Mouse (Mus musculus) forebrain, embryonic 15.5 days (tissue): ENCODE results near the gene Faap24. TPM values are rescaled to one million over a fixed set of nuclear protein-coding genes. Genes with fewer than 3 reads are reported as not detected.

ENCODE experiments used
- ATAC-seq: fragments of 200-750 bp; cut with Nextera tagmentation; replicated peaks from 2 replicates; pipeline ENCODE4 v1.8.0; 2017; ENCODE audit warnings: mild to moderate bottlenecking, moderate TSS enrichment, moderate library complexity
- H3K27ac ChIP-seq: fragments of 300-500 bp; sonication (generic); replicated peaks from 2 replicates; pipeline ENCODE4 v1.5.1; 2015; ENCODE audit warnings: mild to moderate bottlenecking, inconsistent platforms
- H3K27me3 ChIP-seq: fragments of 300-500 bp; sonication (generic); 2 replicates; pipeline ENCODE4 v1.6.1; 2015; ENCODE audit warnings: inconsistent platforms
- H3K36me3 ChIP-seq: fragments of 300-500 bp; sonication (generic); 2 replicates; pipeline ENCODE4 v1.6.1; 2015; ENCODE audit warnings: mild to moderate bottlenecking, inconsistent platforms
- H3K4me1 ChIP-seq: fragments of 300-500 bp; sonication (generic); 2 replicates; pipeline ENCODE4 v1.6.1; 2015; ENCODE audit warnings: inconsistent platforms
- H3K4me2 ChIP-seq: fragments of 300-500 bp; sonication (generic); replicated peaks from 2 replicates; pipeline ENCODE4 v1.6.1; 2015; ENCODE audit warnings: mild to moderate bottlenecking, inconsistent platforms
- H3K4me3 ChIP-seq: fragments of 300-500 bp; sonication (generic); 2 replicates; pipeline ENCODE4 v1.5.1; 2015; ENCODE audit warnings: mild to moderate bottlenecking, inconsistent platforms
- H3K9ac ChIP-seq: fragments of 300-500 bp; sonication (generic); replicated peaks from 2 replicates; pipeline ENCODE4 v1.6.1; 2015; ENCODE audit warnings: mild to moderate bottlenecking, inconsistent platforms
- H3K9me3 ChIP-seq: fragments of 300-500 bp; sonication (generic); 2 replicates; pipeline ENCODE4 v1.6.1; 2016; ENCODE audit warnings: inconsistent platforms
- WGBS: fragments of 180-500 bp; shearing (Covaris S2); methylation state at CpG from one replicate; pipeline ENCODE4 v1.1.7; 2015; ENCODE audit warnings: mixed read lengths; 5-methylcytosine and 5-hydroxymethylcytosine counted together
- polyA plus RNA-seq: library from polyadenylated mRNA; unstranded; fragments of >200 nt; fragmentation: Nextera tagmentation; extraction: Ambion mirVana; gene quantifications from 2 replicates; pipeline ENCODE4 v1.2.1, GENCODE M21; 2015

Faap24 gene
- polyA plus RNA-seq = 21.3 and 24.6 TPM in 2 replicates

DNA sequence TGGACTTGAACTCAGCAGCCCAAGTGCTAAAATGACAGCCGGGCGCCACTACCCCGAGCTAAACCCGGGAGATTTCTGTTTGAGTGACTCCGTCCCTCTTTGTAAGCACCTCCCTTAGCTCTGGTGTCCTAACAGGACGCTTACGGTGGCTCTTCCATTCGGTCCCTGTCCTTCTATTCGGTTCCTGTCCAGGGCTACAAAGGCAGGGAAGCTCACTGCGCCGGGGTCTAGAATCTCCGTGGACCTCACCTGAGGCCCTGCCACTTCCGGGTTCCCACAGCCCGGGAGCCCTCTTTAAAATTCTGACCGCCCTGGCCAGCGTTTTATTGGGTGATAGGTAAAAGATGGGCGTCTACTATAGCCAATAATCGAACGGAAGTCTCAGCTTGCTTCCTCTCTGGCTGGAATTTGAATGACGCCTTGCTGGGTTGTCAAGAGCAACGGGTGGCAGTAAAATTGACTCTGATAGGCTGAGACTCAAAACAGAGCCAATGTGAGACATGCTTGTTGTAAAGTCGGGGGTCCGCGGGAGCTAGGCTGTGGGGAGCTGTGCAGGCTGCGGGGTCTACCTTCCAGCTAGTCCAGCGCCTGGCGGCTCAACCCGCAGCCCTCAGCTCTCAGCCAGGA lies at the start of gene Faap24, which contains the start of gene Cep89:
Gene Faap24 (minus strand): TSS at position 295 of the 627 bp plus-strand sequence.
Gene Cep89 (plus strand): TSS at position 494 of the 627 bp plus-strand sequence.
- Histone ChIP-seq H3K27me3 (no peaks in the 10 kb centered on the region), H3K36me3 (peaks cover 27% of the 10 kb centered on the region), H3K4me2 (peak within 1 kb of the TSS; percentile 78), H3K9me3 (no peaks in the 10 kb centered on the region), H3K4me1 (peaks cover 22% of the 10 kb centered on the region), H3K4me3 (peak within 1 kb of the TSS; percentile 70), H3K9ac (peak within 1 kb of the TSS; percentile 61), H3K27ac (peak within 1 kb of the TSS; percentile 49)
- WGBS = under 1% methylated on average over 28 of the region's 28 CpGs
- ATAC-seq = peak; percentile 99

DNA sequence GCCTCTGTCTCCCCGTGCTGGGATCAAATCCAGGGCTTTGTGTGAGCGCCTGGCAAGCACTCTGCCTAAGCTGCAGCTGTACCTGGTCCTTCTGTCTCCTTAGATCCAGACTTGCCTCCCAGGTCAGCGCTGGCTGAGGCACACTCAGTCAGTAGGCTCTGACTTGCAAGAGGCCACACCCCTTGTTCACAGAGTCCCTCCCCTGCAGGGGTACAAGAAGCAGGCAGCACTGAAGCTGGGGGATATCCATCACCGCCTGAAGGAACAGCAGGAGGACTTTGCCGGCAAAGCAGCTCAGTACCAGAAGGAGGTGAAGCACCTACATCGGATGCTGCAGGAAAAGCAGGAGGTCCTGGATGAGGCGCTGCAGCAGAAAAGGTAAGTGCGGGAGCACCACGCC lies 38.6 kb upstream of the Faap24 start:
- H3K4me2 ChIP-seq = no peak overlapping the region
- no peak overlapping the region for H3K4me3 ChIP-seq
- H3K27me3 ChIP-seq = no peaks in the 10 kb centered on the region
- peaks cover 61% of the 10 kb centered on the region for H3K36me3 ChIP-seq
- no peaks in the 10 kb centered on the region for H3K4me1 ChIP-seq
- H3K9ac ChIP-seq = no peak overlapping the region
- H3K27ac ChIP-seq = no peak overlapping the region
- ATAC-seq = no peak
- WGBS = 80% methylated on average over 9 of the region's 9 CpGs
- H3K9me3 ChIP-seq = no peaks in the 10 kb centered on the region

DNA sequence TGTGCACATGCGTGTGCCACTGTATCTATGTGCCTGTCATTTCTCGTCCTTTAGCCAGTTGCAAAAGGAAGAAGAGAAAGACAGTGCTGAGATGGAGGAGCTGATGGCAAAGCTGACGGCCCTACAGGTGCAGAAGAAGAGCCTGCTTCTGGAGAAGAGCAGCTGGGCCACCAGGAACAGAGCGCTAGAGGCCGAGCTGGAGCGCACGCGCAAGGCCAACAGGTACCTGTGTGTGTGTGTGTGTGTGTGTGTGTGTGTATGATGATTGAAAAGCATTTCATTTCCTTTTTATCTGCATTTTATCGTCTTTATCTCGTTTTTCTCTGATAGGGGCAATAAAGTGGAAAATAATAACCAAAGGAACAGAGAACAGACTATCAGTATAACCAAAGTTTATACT lies 31.5 kb upstream of the Faap24 start:
- Histone ChIP-seq H3K4me3 (no peak overlapping the region), H3K4me2 (no peak overlapping the region), H3K27me3 (no peaks in the 10 kb centered on the region), H3K4me1 (no peaks in the 10 kb centered on the region), H3K9me3 (no peaks in the 10 kb centered on the region), H3K36me3 (peaks cover 46% of the 10 kb centered on the region), H3K27ac (no peak overlapping the region), H3K9ac (no peak overlapping the region)
- WGBS = 94% methylated on average over 10 of the region's 10 CpGs
- ATAC-seq = no peak

DNA sequence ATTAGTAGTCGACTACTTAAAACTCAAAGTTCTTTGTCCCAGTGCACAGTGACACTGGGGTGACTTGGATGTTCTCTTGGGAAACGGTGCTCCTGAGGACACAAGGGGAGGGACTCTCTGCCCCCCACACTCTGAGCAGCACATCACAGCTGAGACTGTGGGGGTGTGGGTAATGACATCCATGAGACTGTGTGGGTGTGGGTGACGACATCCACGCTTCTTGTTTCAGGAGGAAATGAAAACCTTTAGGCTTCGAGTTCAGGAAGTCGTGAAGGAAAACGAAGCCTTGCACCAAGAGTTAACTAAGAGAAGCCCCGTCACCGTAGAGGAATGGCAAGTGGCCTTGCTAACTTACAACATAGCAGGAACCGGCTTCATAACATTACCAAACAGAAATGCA lies 26.4 kb upstream of the Faap24 start:
- no peaks in the 10 kb centered on the region for H3K9me3 ChIP-seq
- H3K27ac ChIP-seq = no peak overlapping the region
- H3K36me3 ChIP-seq = peaks cover 68% of the 10 kb centered on the region
- H3K4me1 ChIP-seq = no peaks in the 10 kb centered on the region
- H3K27me3 ChIP-seq = no peaks in the 10 kb centered on the region
- no peak overlapping the region for H3K9ac ChIP-seq
- no peak overlapping the region for H3K4me3 ChIP-seq
- 94% methylated on average over 10 of the region's 10 CpGs for WGBS
- H3K4me2 ChIP-seq = no peak overlapping the region
- ATAC-seq = no peak

DNA sequence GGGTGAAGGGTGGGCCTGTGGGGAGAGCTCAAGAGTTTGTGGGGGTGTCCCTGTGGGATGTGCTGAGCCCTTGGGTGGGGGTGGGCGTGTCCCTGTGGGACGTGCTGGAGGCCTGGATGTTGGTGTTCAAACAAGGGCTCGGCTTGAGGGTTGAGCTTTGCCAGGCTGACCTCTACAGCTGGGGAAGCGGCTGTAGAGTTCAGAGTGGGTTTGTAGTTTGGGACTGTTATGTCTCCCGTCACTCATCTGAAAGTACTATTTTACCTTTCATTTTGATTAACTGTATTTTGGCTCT lies 20.0 kb upstream of the Faap24 start:
- Histone ChIP-seq H3K4me2 (no peak overlapping the region), H3K4me1 (no peaks in the 10 kb centered on the region), H3K27me3 (no peaks in the 10 kb centered on the region), H3K9me3 (no peaks in the 10 kb centered on the region), H3K4me3 (no peak overlapping the region), H3K36me3 (peaks cover 51% of the 10 kb centered on the region), H3K27ac (no peak overlapping the region), H3K9ac (no peak overlapping the region)
- WGBS = 96% methylated on average over 5 of the region's 5 CpGs
- ATAC-seq = no peak

DNA sequence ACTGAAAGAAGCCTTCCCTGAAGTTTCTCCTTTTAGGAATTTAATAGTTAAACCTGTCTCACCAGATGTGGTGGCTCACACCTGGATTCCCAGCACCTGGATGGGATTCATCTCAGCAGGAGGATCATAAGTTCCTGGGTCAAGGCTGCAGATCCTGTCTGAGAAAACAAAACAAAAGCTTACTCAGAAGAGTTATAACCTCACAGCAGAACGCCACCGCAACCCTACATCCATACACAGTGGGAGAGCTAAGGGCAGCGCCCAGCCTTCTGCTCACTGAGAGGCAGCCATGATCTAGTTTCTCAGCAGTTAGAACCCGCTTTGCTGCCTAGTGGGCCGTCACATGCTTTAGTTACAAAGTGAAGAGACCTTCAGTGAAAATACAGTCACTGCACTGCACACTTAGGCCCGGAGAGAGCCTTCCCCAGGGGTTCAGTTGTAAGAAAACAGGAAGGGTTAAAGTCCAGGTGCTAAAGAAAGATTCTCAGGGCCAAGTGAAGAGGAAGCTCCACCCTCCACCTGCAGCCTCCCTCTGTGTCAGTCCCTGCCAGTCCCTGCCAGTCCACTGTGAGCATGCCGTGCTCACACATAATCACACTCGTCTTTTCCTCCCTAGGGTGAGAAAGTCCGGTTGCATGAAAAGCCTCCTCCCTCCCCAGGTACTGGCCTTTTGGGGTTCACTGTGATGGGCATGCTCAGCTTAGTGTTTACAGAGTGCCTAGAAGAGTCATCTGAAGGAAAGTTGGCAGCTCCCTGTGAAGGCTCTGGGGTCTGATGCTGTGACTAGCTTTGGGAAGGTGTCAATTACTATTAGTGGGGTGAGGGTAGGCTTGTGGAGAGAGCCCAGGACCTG lies 19.4 kb upstream of the Faap24 start:
- ATAC-seq = no peak
- Histone ChIP-seq H3K9ac (no peak overlapping the region), H3K4me2 (no peak overlapping the region), H3K36me3 (peaks cover 47% of the 10 kb centered on the region), H3K27ac (no peak overlapping the region), H3K27me3 (no peaks in the 10 kb centered on the region), H3K9me3 (no peaks in the 10 kb centered on the region), H3K4me3 (no peak overlapping the region), H3K4me1 (no peaks in the 10 kb centered on the region)
- WGBS = 80% methylated on average over 9 of the region's 9 CpGs

DNA sequence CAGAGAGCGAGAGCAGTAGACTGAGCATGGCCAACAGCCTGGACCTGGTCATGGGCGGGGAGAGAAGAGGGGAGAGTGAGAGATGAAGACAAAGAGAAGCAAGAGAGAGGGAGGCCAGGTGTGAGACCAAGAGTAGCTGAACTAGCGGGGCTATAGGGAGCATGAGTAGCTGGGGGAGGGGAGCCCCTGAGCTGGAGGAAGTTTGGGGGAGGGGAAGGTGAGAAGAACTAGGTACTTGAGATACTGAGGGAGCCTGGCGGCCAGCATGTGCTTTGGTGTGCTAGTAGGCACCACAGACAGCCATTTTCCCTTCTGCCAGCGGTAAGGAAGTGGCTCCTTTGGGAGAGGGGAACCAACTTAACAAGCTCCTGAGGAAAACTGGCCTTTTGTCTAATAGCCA lies 18.6 kb upstream of the Faap24 start:
- no peak for ATAC-seq
- no peaks in the 10 kb centered on the region for H3K27me3 ChIP-seq
- H3K36me3 ChIP-seq = peaks cover 46% of the 10 kb centered on the region
- H3K4me2 ChIP-seq = no peak overlapping the region
- H3K9ac ChIP-seq = no peak overlapping the region
- H3K9me3 ChIP-seq = no peaks in the 10 kb centered on the region
- 82% methylated on average over 5 of the region's 5 CpGs for WGBS
- no peak overlapping the region for H3K4me3 ChIP-seq
- H3K27ac ChIP-seq = no peak overlapping the region
- no peaks in the 10 kb centered on the region for H3K4me1 ChIP-seq

DNA sequence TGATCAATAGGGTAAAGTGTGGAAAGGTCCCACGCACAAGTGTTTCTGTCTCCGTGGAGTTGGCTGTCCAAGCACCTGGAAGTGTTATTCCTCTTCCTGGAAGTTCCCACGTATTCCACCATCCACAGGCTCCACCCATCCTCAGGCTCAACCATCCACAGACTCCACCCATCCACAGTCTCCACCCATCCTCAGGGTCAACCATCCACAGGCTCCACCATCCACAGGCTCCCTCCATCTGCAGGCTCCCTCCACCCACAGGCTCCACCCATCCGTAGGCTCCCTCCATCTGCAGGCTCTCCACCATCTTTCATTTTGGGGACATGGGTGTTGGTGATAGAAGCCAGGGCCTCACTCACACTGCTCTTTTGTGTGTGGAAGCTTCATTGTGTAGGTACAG lies 4.5 kb upstream of the Faap24 start:
- Histone ChIP-seq H3K27ac (no peak overlapping the region), H3K9me3 (no peaks in the 10 kb centered on the region), H3K4me3 (no peak overlapping the region), H3K9ac (no peak overlapping the region), H3K4me1 (peaks cover 11% of the 10 kb centered on the region), H3K27me3 (no peaks in the 10 kb centered on the region), H3K36me3 (peaks cover 52% of the 10 kb centered on the region), H3K4me2 (no peak overlapping the region)
- 94% methylated on average over 4 of the region's 4 CpGs for whole genome bisulfite sequencing
- no peak for ATAC-seq

DNA sequence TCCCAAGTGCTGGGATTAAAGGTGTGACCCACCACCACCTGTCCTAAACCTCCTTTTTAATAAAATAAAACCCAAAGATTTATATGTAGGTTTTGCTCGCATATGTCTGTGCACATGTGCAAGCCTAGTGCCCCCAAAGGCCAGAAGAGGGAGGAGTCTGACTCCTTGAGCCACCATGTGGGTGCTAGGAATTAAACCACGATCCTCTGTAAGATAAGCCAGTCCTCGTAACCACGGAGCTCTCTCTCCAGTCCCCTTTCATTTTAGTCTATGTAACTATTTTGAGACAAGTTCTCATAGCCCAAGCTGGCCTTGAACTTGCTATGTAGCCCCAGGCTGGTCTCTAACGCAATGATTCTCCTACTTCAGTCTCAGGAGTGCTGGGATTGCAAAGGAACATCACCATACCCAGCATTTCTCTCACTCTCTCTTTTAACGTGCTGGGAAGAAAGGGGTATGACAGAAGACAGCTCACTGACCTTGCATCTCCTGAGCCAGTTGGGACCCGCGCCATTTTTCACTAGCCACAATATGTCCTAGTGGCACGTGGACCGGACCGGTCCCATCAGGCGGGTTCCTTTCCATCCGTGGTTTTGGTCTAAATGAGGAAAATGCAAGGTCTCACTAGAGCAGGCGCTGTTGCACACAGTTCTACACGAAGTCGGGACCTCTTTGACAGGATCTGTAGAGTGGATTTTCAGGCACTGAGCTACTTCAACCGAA lies 741 bp downstream of the Faap24 start:
- Histone ChIP-seq H3K9ac (peak overlapping the region; percentile 58), H3K36me3 (peaks cover 22% of the 10 kb centered on the region), H3K4me1 (peaks cover 22% of the 10 kb centered on the region), H3K4me2 (peak overlapping the region; percentile 62), H3K27ac (no peak overlapping the region; the same call in 1 of the 2 replicates), H3K27me3 (no peaks in the 10 kb centered on the region), H3K4me3 (peak overlapping the region; percentile 70), H3K9me3 (no peaks in the 10 kb centered on the region)
- 15% methylated on average over 17 of the region's 17 CpGs for WGBS
- peak; percentile 7; the same call in 1 of the 2 replicates for ATAC-seq

DNA sequence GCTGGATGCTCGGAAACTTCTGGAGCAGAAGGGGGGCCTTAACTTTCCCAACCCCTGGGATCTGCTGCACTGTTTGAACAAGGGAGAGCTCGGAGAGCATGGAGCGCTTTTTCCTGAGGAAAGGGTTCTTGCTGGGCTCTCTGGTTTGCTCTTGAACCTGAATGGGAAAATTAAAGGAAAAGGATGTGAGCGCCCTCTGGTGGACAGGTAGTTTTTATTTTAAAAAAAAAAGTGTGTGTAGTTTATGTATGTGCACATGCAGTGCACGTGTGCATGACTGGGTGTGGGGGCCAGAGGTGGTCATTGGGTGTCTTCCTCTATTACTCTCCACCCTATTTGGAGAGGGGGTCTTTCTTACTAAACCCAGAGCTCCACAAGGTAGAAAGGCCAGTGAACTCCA lies 3.7 kb downstream of the Faap24 start:
- Histone ChIP-seq H3K36me3 (peaks cover 8% of the 10 kb centered on the region; the same call in 1 of the 2 replicates), H3K4me3 (no peak overlapping the region), H3K9ac (no peak overlapping the region), H3K4me1 (peaks cover 20% of the 10 kb centered on the region), H3K27me3 (no peaks in the 10 kb centered on the region), H3K4me2 (no peak overlapping the region), H3K27ac (no peak overlapping the region), H3K9me3 (no peaks in the 10 kb centered on the region)
- ATAC-seq = no peak
- 64% methylated on average over 5 of the region's 5 CpGs for WGBS

DNA sequence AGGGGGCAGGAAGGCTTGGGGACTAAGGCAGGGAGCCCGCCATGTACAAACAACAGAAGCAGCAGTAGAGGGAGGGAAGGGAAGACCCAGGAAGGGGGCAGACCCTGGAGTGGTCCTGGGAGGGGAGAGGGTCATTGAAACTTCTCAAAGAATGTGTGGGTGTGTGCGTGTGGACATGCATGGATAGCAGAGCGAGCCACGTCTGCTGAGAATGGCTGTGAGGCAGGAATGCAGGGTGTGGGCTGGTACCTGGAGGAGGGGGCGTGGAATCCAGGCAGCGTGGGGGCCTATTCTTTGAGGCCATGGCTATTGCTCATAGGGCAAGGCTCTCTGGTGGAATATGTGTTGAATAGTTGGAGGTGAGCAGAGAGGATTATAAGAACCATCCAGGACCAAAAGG lies 7.9 kb downstream of the Faap24 start:
- Histone ChIP-seq H3K9ac (no peak overlapping the region), H3K9me3 (no peaks in the 10 kb centered on the region), H3K4me2 (no peak overlapping the region), H3K27ac (no peak overlapping the region), H3K36me3 (peaks cover 3% of the 10 kb centered on the region; the same call in 1 of the 2 replicates), H3K4me1 (no peaks in the 10 kb centered on the region), H3K27me3 (no peaks in the 10 kb centered on the region), H3K4me3 (no peak overlapping the region)
- ATAC-seq = no peak
- 78% methylated on average over 6 of the region's 6 CpGs for WGBS

DNA sequence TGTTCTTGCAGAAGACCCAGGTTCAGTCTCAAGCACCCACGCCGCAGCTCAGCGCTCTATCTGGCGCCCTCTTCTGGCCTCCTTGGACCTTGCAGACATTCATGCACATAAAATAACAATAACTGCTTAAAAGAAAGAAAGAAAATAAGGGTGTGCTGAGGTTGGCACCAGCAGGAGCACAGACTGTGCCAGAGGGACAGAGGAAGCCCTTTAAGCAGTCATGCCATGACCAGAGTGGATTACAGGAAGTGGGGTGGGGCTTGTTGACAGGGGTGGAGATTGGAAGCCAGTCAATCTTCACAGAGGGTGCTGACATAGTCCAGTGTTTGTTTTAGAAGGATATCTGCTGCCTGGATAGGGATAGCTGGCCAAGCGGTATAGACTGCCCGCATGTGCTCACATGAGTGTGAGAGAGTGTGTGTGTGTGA lies 10.1 kb downstream of the Faap24 start:
- H3K9me3 ChIP-seq = no peaks in the 10 kb centered on the region
- WGBS = 64% methylated on average over 6 of the region's 6 CpGs
- no peaks in the 10 kb centered on the region for H3K27me3 ChIP-seq
- H3K4me2 ChIP-seq = no peak overlapping the region
- no peaks in the 10 kb centered on the region for H3K36me3 ChIP-seq
- no peak overlapping the region for H3K4me3 ChIP-seq
- no peak overlapping the region for H3K9ac ChIP-seq
- no peaks in the 10 kb centered on the region for H3K4me1 ChIP-seq
- no peak overlapping the region for H3K27ac ChIP-seq
- no peak for ATAC-seq
